Mouse (Mus musculus) forebrain, embryonic 11.5 days (tissue): ENCODE data around the gene Secisbp2l. TPM values are rescaled to one million over a fixed set of nuclear protein-coding genes. Genes with fewer than 3 reads are reported as not detected.

Experiments
- ATAC-seq: fragments of 200-750 bp; cut with Nextera tagmentation; replicated peaks from 2 replicates; pipeline ENCODE4 v1.8.0; 2017; ENCODE audit warnings: moderate TSS enrichment; ENCODE audit not compliant: low FRiP score
- DNase-seq: peaks from one replicate; pipeline ENCODE4 v3.0.0-alpha.2; 2017; ENCODE audit warnings: low spot score
- H3K27ac ChIP-seq: fragments of 300-500 bp; sonication (generic); 2 replicates; pipeline ENCODE4 v1.5.1; 2014; ENCODE audit warnings: low read depth, low read length
- H3K27me3 ChIP-seq: fragments of 300-500 bp; sonication (generic); 2 replicates; pipeline ENCODE4 v1.6.1; 2014; ENCODE audit warnings: mild to moderate bottlenecking, low read length, mixed read lengths; ENCODE audit not compliant: control insufficient read depth, insufficient read depth
- H3K36me3 ChIP-seq: fragments of 300-500 bp; sonication (generic); 2 replicates; pipeline ENCODE4 v1.6.1; 2014; ENCODE audit warnings: mild to moderate bottlenecking, low read length, moderate library complexity, mixed read lengths; ENCODE audit not compliant: control insufficient read depth, insufficient read depth
- H3K4me1 ChIP-seq: fragments of 300-500 bp; sonication (generic); replicated peaks from 2 replicates; pipeline ENCODE4 v1.6.1; 2014; ENCODE audit warnings: low read length, mixed read lengths; ENCODE audit not compliant: control insufficient read depth, insufficient read depth
- H3K4me2 ChIP-seq: fragments of 300-500 bp; sonication (generic); 2 replicates; pipeline ENCODE4 v1.6.1; 2014; ENCODE audit warnings: low read depth, mild to moderate bottlenecking, low read length, moderate library complexity, mixed read lengths; ENCODE audit not compliant: severe bottlenecking
- H3K4me3 ChIP-seq: fragments of 300-500 bp; sonication (generic); 2 replicates; pipeline ENCODE4 v1.5.1; 2014; ENCODE audit warnings: low read depth, low read length
- H3K9ac ChIP-seq: fragments of 300-500 bp; sonication (generic); 2 replicates; pipeline ENCODE4 v1.6.1; 2014; ENCODE audit warnings: low read length
- H3K9me3 ChIP-seq: fragments of 300-500 bp; sonication (generic); 2 replicates; pipeline ENCODE4 v1.6.1; 2016; ENCODE audit warnings: low read length, mixed read lengths; ENCODE audit not compliant: control insufficient read depth
- whole genome bisulfite sequencing: fragments of 180-500 bp; shearing (Covaris S2); extraction: QIAGEN DNeasy Blood & Tissue Kit; methylation state at CpG from one replicate; pipeline ENCODE4 v1.1.7; 2014; 5-methylcytosine and 5-hydroxymethylcytosine counted together
- polyA plus RNA-seq: library from polyadenylated mRNA; unstranded; fragments of >200 nt; fragmentation: Nextera tagmentation; extraction: Ambion mirVana; gene quantifications from 2 replicates; pipeline ENCODE4 v1.2.1, GENCODE M21; 2014

Secisbp2l gene
- polyA plus RNA-seq, 1 experiment from 2014 or later, result 28.6 TPM

DNA sequence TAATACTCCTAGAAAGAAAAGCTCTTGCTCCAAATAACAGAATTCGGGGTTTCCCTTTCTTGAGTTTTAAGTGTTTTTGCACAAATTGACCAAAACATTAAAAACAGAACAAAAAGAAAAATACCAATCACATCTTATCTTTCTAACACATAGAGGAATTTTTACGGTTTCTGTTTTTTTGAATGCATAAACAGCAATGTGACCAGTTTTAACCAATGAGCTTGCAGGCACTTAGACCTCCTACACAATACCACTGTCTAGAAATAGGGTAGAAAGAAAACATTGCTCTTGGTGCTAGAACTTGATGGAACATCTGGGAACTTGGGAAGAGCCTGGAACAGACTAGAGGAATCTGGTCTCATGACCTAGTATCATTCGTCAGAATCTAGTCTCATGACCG, 7.6 kb upstream of the Secisbp2l start:
- Histone ChIP-seq H3K4me3 (no peak overlapping the region), H3K36me3 (no peaks in the 10 kb centered on the region), H3K4me1 (no peaks in the 10 kb centered on the region), H3K9me3 (no peaks in the 10 kb centered on the region), H3K9ac (no peak overlapping the region), H3K27me3 (no peaks in the 10 kb centered on the region), H3K4me2 (no peak overlapping the region), H3K27ac (no peak overlapping the region)
- ATAC-seq (no peak), DNase-seq (no peak)
- 93% methylated on average over 4 of the region's 4 CpGs for WGBS

DNA sequence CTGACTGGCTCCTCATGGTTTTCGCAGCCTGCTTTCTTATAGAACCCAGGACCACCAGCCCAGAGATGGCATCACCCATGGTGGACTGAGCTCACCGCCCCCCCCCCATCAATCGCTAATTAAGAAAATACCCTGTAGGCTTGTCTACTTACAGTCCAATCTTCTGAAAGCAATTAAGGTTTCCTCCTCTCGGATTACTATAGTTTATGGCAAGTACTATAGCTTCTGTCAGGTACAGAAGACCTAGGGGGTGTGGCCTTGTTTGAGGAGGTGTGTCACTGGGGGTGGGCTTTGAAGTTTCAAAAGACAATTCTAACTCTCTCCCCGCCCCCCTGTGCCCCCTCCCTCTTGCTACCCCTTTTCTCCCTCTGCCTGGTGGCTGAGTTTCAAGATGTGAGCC, 6.6 kb upstream of the Secisbp2l start:
- no peaks in the 10 kb centered on the region for H3K27me3 ChIP-seq
- H3K27ac ChIP-seq, result no peak overlapping the region
- H3K4me3 ChIP-seq, result no peak overlapping the region
- 69% methylated on average over 5 of the region's 5 CpGs for WGBS
- no peak overlapping the region for H3K9ac ChIP-seq
- DNase-seq, result no peak
- no peaks in the 10 kb centered on the region for H3K4me1 ChIP-seq
- H3K36me3 ChIP-seq, result no peaks in the 10 kb centered on the region
- H3K4me2 ChIP-seq, result no peak overlapping the region
- H3K9me3 ChIP-seq, result no peaks in the 10 kb centered on the region
- ATAC-seq, result no peak

DNA sequence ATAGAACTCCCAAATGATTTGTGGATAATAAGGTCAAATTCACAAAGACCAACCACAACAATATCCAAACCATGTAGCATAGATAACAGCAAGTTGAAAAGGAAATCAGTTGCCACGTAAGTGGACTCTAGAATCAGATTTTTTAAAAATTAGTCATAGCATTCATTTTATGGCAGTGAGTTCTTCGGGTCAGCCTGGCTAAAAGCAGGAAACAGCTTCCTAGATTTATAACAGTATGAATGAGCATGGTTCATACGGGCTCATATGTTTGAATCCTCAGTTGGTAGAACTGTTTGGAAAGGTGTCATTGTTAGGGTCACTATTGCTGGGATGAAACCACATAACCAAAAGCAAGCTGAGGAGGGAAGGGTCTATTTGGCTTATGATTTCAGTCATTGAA, 6.1 kb upstream of the Secisbp2l start:
- no peaks in the 10 kb centered on the region for H3K9me3 ChIP-seq
- WGBS, result 85% methylated on average over 3 of the region's 3 CpGs
- no peak overlapping the region for H3K27ac ChIP-seq
- H3K4me2 ChIP-seq, result no peak overlapping the region
- H3K4me3 ChIP-seq, result no peak overlapping the region
- DNase-seq, result no peak
- H3K27me3 ChIP-seq, result no peaks in the 10 kb centered on the region
- no peak for ATAC-seq
- H3K9ac ChIP-seq, result no peak overlapping the region
- no peaks in the 10 kb centered on the region for H3K36me3 ChIP-seq
- no peaks in the 10 kb centered on the region for H3K4me1 ChIP-seq

DNA sequence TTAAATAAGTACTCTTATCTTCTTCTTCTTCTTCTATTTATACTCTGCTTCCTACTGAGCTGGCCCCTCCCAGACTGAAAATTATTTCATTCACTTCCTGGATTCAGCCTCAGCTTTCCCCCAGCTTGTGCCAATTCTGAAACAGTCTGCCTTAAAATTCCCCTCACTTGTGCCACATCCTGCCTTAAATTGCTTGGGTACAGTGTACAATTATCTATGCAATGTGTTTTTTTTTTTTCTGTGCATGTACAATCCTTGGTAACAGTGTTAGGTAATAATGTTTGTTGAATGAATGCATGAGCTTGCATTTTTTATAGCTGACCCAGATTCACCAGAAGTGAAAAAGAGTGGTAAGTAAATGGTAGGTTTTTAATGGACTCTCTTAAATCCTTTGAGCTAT, 5.7 kb upstream of the Secisbp2l start:
- no peak overlapping the region for H3K27ac ChIP-seq
- no peak for DNase-seq
- H3K4me2 ChIP-seq, result no peak overlapping the region
- ATAC-seq, result no peak
- H3K27me3 ChIP-seq, result no peaks in the 10 kb centered on the region
- no peaks in the 10 kb centered on the region for H3K9me3 ChIP-seq
- H3K36me3 ChIP-seq, result no peaks in the 10 kb centered on the region
- H3K4me3 ChIP-seq, result no peak overlapping the region
- no peaks in the 10 kb centered on the region for H3K4me1 ChIP-seq
- H3K9ac ChIP-seq, result no peak overlapping the region

DNA sequence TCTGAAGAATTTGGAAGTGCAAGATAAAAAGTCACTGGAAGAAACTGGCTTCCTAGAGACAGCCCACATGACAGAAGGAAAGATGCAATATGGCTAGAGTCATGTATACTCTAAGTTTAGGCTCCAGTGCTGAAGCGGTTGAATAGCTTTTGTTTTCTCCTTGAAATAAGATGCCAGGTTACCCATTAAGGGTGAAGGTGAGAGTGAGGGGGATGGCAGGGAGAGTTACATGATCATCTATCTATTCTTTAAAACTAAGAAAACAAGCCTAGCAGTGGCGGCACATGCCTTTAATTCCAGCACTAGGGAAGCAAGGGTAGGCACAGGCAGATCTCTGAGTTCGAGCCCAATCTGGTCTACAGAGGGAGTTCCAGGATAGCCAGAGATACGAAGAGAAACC, 2.4 kb upstream of the Secisbp2l start:
- no peaks in the 10 kb centered on the region for H3K27me3 ChIP-seq
- no peak overlapping the region for H3K4me2 ChIP-seq
- 71% methylated on average over 4 of the region's 4 CpGs for WGBS
- no peak overlapping the region for H3K27ac ChIP-seq
- ATAC-seq (no peak), DNase-seq (no peak)
- no peaks in the 10 kb centered on the region for H3K36me3 ChIP-seq
- H3K4me3 ChIP-seq, result no peak overlapping the region
- no peaks in the 10 kb centered on the region for H3K9me3 ChIP-seq
- H3K4me1 ChIP-seq, result 0 out of 2 replicates have a peak, but pooled peaks cover 2% of the 10 kb centered on the region
- no peak overlapping the region for H3K9ac ChIP-seq

DNA sequence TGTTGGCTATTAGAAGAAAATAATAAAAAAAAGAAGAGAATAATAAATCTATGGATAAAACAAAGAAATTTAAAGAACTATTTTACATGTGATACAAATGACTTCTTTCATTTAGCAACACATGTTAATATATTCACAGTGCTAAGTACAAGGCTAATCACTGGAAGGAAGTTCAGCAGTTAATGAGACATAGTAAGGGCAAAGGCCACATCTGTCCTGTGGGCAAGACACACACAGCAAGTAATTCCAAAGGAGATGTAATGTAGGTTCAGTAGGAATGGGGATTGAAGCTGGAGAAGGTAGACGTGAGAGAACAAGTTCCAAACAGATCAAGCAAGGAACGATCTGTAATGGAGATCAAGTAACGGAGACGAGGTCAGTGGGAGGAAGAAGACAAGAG, 1.7 kb upstream of the Secisbp2l start:
- Histone ChIP-seq H3K4me2 (no peak overlapping the region), H3K27ac (no peak overlapping the region), H3K27me3 (no peaks in the 10 kb centered on the region), H3K4me3 (no peak overlapping the region), H3K36me3 (no peaks in the 10 kb centered on the region), H3K9ac (no peak overlapping the region), H3K4me1 (0 out of 2 replicates have a peak, but pooled peaks cover 2% of the 10 kb centered on the region), H3K9me3 (no peaks in the 10 kb centered on the region)
- DNase-seq (no peak), ATAC-seq (no peak)
- WGBS, result 74% methylated on average over 4 of the region's 4 CpGs

DNA sequence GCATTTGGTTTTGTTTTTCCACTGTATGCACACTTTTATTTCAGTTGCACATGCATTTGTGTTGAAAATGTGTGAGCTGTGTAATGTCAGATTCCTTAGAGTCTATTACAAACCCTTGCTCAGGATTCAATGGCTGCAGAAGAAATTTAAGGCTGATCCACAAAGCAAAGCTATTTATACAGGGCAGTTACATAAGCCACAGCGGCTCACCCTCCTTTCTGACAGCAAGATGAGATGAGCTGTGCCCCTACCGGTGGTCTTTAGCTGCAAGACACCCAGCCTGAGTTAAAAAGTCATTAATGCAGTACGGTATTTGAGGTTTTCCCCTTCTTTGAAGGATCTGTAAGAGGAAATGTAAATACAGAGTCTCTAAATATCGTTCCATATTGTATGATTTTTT, 1.2 kb upstream of the Secisbp2l start:
- no peak overlapping the region for H3K4me3 ChIP-seq
- DNase-seq, result no peak
- 64% methylated on average over 4 of the region's 4 CpGs for WGBS
- no peak overlapping the region for H3K9ac ChIP-seq
- ATAC-seq, result no peak
- no peaks in the 10 kb centered on the region for H3K9me3 ChIP-seq
- H3K27ac ChIP-seq, result no peak overlapping the region
- 0 out of 2 replicates have a peak, but pooled peaks cover 2% of the 10 kb centered on the region for H3K4me1 ChIP-seq
- no peaks in the 10 kb centered on the region for H3K36me3 ChIP-seq
- H3K4me2 ChIP-seq, result no peak overlapping the region
- no peaks in the 10 kb centered on the region for H3K27me3 ChIP-seq

DNA sequence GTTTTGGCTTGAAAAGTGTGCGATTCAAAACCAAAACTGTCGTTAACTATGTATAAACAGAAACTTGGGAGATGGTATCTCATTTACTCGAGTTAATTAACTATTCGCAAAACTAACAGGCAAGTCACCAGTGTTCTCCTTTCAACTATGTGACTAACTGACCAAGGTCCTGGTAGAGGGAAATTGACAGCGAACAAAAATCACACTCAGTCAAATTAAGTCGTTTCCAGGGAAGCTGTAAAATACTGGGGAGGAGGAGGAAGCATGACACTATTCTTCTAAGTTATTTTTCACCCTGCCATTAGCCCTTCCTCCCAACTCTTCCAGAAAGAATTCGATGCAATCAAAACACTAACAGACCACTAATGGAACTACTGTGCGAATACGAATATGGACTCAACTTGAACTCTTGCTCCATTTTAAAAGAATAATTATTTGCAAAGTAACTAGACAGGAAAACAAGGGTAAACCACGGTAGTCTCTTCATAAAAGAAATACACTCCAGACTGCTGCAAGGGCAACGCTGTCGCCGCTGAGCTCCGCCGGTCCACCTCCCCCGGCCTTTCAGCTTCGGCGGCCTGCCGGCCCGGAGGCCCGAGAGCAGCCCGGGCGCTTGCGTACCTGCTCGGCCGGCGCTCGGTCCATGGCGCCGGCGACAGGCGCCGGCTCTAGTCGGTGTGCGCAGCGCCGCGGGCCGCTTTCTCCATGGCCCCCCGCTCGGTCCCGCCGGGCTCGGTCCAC, 522 bp downstream of the Secisbp2l start:
- Histone ChIP-seq H3K4me2 (peak overlapping the region; percentile 64), H3K4me1 (0 out of 2 replicates have a peak, but pooled peaks cover 2% of the 10 kb centered on the region), H3K27me3 (no peaks in the 10 kb centered on the region), H3K9me3 (no peaks in the 10 kb centered on the region), H3K4me3 (peak overlapping the region; percentile 84), H3K36me3 (no peaks in the 10 kb centered on the region), H3K9ac (peak overlapping the region; percentile 92), H3K27ac (peak overlapping the region; percentile 62; the same call in 1 of the 2 replicates)
- WGBS, result 4% methylated on average over 44 of the region's 44 CpGs
- no peak for ATAC-seq
- DNase-seq, result no peak

DNA sequence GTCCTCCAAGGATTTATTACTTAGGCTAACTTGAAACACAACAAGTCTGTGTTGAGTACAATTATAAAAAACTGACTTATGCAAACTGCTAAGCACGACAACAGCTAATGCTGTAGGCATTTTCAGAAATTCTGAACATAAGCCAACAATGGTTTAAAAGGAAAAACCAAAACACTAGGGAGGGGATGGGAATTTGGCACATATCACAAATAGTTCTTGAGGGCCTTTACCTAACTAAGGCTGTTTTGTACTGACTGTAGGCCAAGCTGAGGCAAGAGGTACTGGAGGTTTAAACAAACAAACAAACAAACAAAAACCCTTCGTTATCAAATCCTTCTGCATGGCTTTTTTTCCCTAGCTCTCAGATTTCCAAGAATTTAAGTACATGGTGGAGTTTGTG, 1.7 kb downstream of the Secisbp2l start:
- no peak overlapping the region; the same call in 1 of the 2 replicates for H3K9ac ChIP-seq
- H3K4me3 ChIP-seq, result no peak overlapping the region

More for the DNA sequence above, 1.7 kb downstream of the Secisbp2l start:
- Histone ChIP-seq H3K36me3 (no peaks in the 10 kb centered on the region), H3K27ac (no peak overlapping the region), H3K27me3 (no peaks in the 10 kb centered on the region), H3K4me1 (0 out of 2 replicates have a peak, but pooled peaks cover 2% of the 10 kb centered on the region), H3K9me3 (no peaks in the 10 kb centered on the region), H3K4me2 (peak overlapping the region; percentile 64; the same call in 1 of the 2 replicates)
- DNase-seq (no peak), ATAC-seq (no peak)
- WGBS, result 79% methylated on average over 2 of the region's 2 CpGs
